8 mouse cellular contexts compared by ENCODE assay signal in genomic region chr12:30911261-30912047, GRCm38 (mm10). TPM values are rescaled to one million over a fixed set of nuclear protein-coding genes. Genes with fewer than 3 reads are reported as not detected.
DNase-seq lines count a peak whose midpoint lies in the region; ATAC-seq and TF ChIP-seq lines count a peak whose summit lies in the region.

Gene Acp1, minus strand, starts transcription at chr12:30911589.
Gene Sh3yl1, plus strand, starts transcription at chr12:30911668.

- H3K36me3 ChIP-seq in heart, embryonic 12.5 days = peaks cover 4% of the 10 kb centered on the region; the same call in 1 of the 2 replicates
- no peaks in the 10 kb centered on the region for H3K36me3 ChIP-seq in kidney, postnatal 0 days (ENCODE audit: insufficient read depth, low read length)
- 0 out of 2 replicates have a peak, but pooled peaks cover 2% of the 10 kb centered on the region for H3K36me3 ChIP-seq in liver, embryonic 11.5 days (ENCODE audit: control insufficient read depth, insufficient read depth, low read length)
- no peaks in the 10 kb centered on the region; the same call in 1 of the 2 replicates for H3K36me3 ChIP-seq in stomach, embryonic 14.5 days (ENCODE audit: control insufficient read depth, insufficient read depth, low read length)

- whole genome bisulfite sequencing in heart, embryonic 12.5 days = under 1% methylated on average over 52 of the region's 52 CpGs
- 0% methylated on average over 52 of the region's 52 CpGs for WGBS in kidney, postnatal 0 days
- under 1% methylated on average over 52 of the region's 52 CpGs for WGBS in liver, embryonic 11.5 days
- WGBS in stomach, embryonic 14.5 days = under 1% methylated on average over 52 of the region's 52 CpGs

- no peaks in the 10 kb centered on the region for H3K9me3 ChIP-seq in heart, embryonic 12.5 days (replicated peaks)
- H3K9me3 ChIP-seq in kidney, postnatal 0 days (replicated peaks; ENCODE audit: low read length) = no peaks in the 10 kb centered on the region
- no peaks in the 10 kb centered on the region for H3K9me3 ChIP-seq in liver, embryonic 11.5 days (ENCODE audit: control insufficient read depth, low read length)
- H3K9me3 ChIP-seq in stomach, embryonic 14.5 days (ENCODE audit: control insufficient read depth, low read depth, low read length) = no peaks in the 10 kb centered on the region

- H3K4me2 ChIP-seq in heart, embryonic 12.5 days = peak within 1 kb of the TSS; percentile 99
- H3K4me2 ChIP-seq in kidney, postnatal 0 days (ENCODE audit: low read length) = peak within 1 kb of the TSS; percentile 95
- H3K4me2 ChIP-seq in liver, embryonic 11.5 days = peak within 1 kb of the TSS; percentile 89
- H3K4me2 ChIP-seq in stomach, embryonic 14.5 days (replicated peaks; ENCODE audit: low read depth, low read length) = peak within 1 kb of the TSS; percentile 83

- H3K9ac ChIP-seq in heart, embryonic 12.5 days = peak within 1 kb of the TSS; percentile 92
- H3K9ac ChIP-seq in kidney, postnatal 0 days (ENCODE audit: low read depth, low read length) = peak within 1 kb of the TSS; percentile 80
- peak within 1 kb of the TSS; percentile 77 for H3K9ac ChIP-seq in liver, embryonic 11.5 days (ENCODE audit: low read depth, low read length)
- peak within 1 kb of the TSS; percentile 87 for H3K9ac ChIP-seq in stomach, embryonic 14.5 days (replicated peaks; ENCODE audit: low read depth, low read length)

- H3K27me3 ChIP-seq in heart, embryonic 12.5 days (replicated peaks) = no peaks in the 10 kb centered on the region
- no peaks in the 10 kb centered on the region for H3K27me3 ChIP-seq in kidney, postnatal 0 days (ENCODE audit: insufficient read depth, low read length)
- no peaks in the 10 kb centered on the region for H3K27me3 ChIP-seq in liver, embryonic 11.5 days (replicated peaks; ENCODE audit: control insufficient read depth, insufficient read depth, low read length)
- H3K27me3 ChIP-seq in stomach, embryonic 14.5 days (ENCODE audit: control insufficient read depth, insufficient read depth, low read length) = no peaks in the 10 kb centered on the region

- TF ChIP-seq CTCF in kidney, postnatal 0 days (IDR thresholded peaks at IDR 0.05; ENCODE audit: low read depth) = no peak

- H3K27ac ChIP-seq in heart, embryonic 12.5 days (ENCODE audit: poor library complexity, severe bottlenecking) = peak within 1 kb of the TSS; percentile 15; the same call in 1 of the 2 replicates
- H3K27ac ChIP-seq in kidney, postnatal 0 days = peak within 1 kb of the TSS; percentile 87
- peak within 1 kb of the TSS; percentile 89 for H3K27ac ChIP-seq in liver, embryonic 11.5 days (ENCODE audit: low read depth, low read length)
- peak within 1 kb of the TSS; percentile 55 for H3K27ac ChIP-seq in stomach, embryonic 14.5 days (ENCODE audit: low read length)

- DNase-seq in B cell, adult 2 months = peak; percentile 97
- peak; percentile 96 for DNase-seq in brain, adult 2 months (ENCODE audit: low read depth, low spot score)
- DNase-seq in kidney, postnatal 0 days (ENCODE audit: low spot score) = peak; percentile 97
- DNase-seq in liver, embryonic 11.5 days (ENCODE audit: low spot score) = peak; percentile 88
- DNase-seq in naive thymus-derived CD4-positive, alpha-beta T cell, adult 2 months (ENCODE audit: low read depth) = peak; percentile 95

- peak; percentile 70 for ATAC-seq in erythroblast, adult 5-6 weeks (replicated peaks; ENCODE audit: low FRiP score, poor library complexity, severe bottlenecking)
- ATAC-seq in heart, embryonic 12.5 days (ENCODE audit: insufficient number of reproducible peaks, low FRiP score) = peak; percentile 97
- peak; percentile 95 for ATAC-seq in kidney, postnatal 0 days (replicated peaks; ENCODE audit: low FRiP score, low read depth)
- ATAC-seq in liver, embryonic 11.5 days (replicated peaks; ENCODE audit: low FRiP score) = peak; percentile 88
- ATAC-seq in stomach, embryonic 14.5 days (ENCODE audit: insufficient number of reproducible peaks, insufficient read depth, low FRiP score, low read depth) = peak; percentile 97

- peak within 1 kb of the TSS; percentile 84 for H3K4me3 ChIP-seq in heart, embryonic 12.5 days
- H3K4me3 ChIP-seq in kidney, postnatal 0 days (replicated peaks; ENCODE audit: low read depth, low read length) = peak within 1 kb of the TSS; percentile 71
- H3K4me3 ChIP-seq in liver, embryonic 11.5 days (ENCODE audit: low read depth, low read length) = peak within 1 kb of the TSS; percentile 70
- peak within 1 kb of the TSS; percentile 70 for H3K4me3 ChIP-seq in stomach, embryonic 14.5 days (ENCODE audit: low read depth, low read length)

- H3K4me1 ChIP-seq in heart, embryonic 12.5 days (replicated peaks) = peaks cover 8% of the 10 kb centered on the region
- peaks cover 5% of the 10 kb centered on the region; the same call in 1 of the 2 replicates for H3K4me1 ChIP-seq in kidney, postnatal 0 days (replicated peaks; ENCODE audit: insufficient read depth, low read length)
- peaks cover 10% of the 10 kb centered on the region for H3K4me1 ChIP-seq in liver, embryonic 11.5 days (replicated peaks; ENCODE audit: control insufficient read depth, insufficient read depth, low read length)
- H3K4me1 ChIP-seq in stomach, embryonic 14.5 days (ENCODE audit: control insufficient read depth, insufficient read depth, low read length) = peaks cover 6% of the 10 kb centered on the region; the same call in 1 of the 2 replicates

RNA-seq across cellular contexts. Expression of gene Acp1, which starts in this region (rescaled TPM):
- total RNA-seq in erythroblast, adult 5-6 weeks (2015; ENCODE audit: low replicate concordance) = 89.7 and 118 TPM in 2 replicates
- 157 and 168 TPM in 2 replicates for total RNA-seq in erythroblast, adult 5-6 weeks (2017; ENCODE audit: low replicate concordance)
- polyA plus RNA-seq in heart, embryonic 12.5 days (2016; fragmentation: Nextera tagmentation; extraction: Ambion mirVana) = 107 and 116 TPM in 2 replicates
- polyA plus RNA-seq in kidney, postnatal 0 days (2015; fragmentation: Nextera tagmentation; extraction: Ambion mirVana) = 153 and 155 TPM in 2 replicates
- 308 and 350 TPM in 2 replicates for polyA plus RNA-seq in liver, embryonic 11.5 days (2014; fragmentation: Nextera tagmentation; extraction: Ambion mirVana)
- polyA plus RNA-seq in stomach, embryonic 14.5 days (2014; fragmentation: Nextera tagmentation; extraction: Ambion mirVana) = 176 and 184 TPM in 2 replicates

RNA-seq across cellular contexts. Expression of gene Sh3yl1, which starts in this region (rescaled TPM):
- 36.7 and 76.9 TPM in 2 replicates for total RNA-seq in erythroblast, adult 5-6 weeks (2015; ENCODE audit: low replicate concordance)
- 56.0 and 76.3 TPM in 2 replicates for total RNA-seq in erythroblast, adult 5-6 weeks (2017; ENCODE audit: low replicate concordance)
- 8.1 and 10.5 TPM in 2 replicates for polyA plus RNA-seq in heart, embryonic 12.5 days (2016; fragmentation: Nextera tagmentation; extraction: Ambion mirVana)
- polyA plus RNA-seq in kidney, postnatal 0 days (2015; fragmentation: Nextera tagmentation; extraction: Ambion mirVana) = 46.1 and 49.5 TPM in 2 replicates
- 19.9 and 20.8 TPM in 2 replicates for polyA plus RNA-seq in liver, embryonic 11.5 days (2014; fragmentation: Nextera tagmentation; extraction: Ambion mirVana)
- 23.4 and 24.2 TPM in 2 replicates for polyA plus RNA-seq in stomach, embryonic 14.5 days (2014; fragmentation: Nextera tagmentation; extraction: Ambion mirVana)

Comparison
In these comparisons a context has a peak if more than half of its experiments do, and no peak if none do; other contexts are left out.
1. Peak in every context shown above with its lines: DNase-seq, ATAC-seq, H3K4me3 ChIP-seq and H3K27ac ChIP-seq.
2. H3K27ac ChIP-seq: peak in every context shown above with its lines; median percentile 89 in liver, embryonic 11.5 days; 87 in kidney, postnatal 0 days; 55 in stomach, embryonic 14.5 days; 15 in heart, embryonic 12.5 days.